Mouse (Mus musculus): ENCODE measurements around the gene Zfp113. TPM values are rescaled to one million over a fixed set of nuclear protein-coding genes. Genes with fewer than 3 reads are reported as not detected.

Zfp113 gene
- polyA plus RNA-seq (2012; ENCODE audit: insufficient read depth, insufficient read length, missing spikeins) = 5.8 and 6.8 TPM in 2 replicates

GRCm38 (mm10) chr5:138155443-138155976 is at the start of gene Zfp113:
Gene Zfp113 (minus strand): TSS chr5:138155744.
- TF ChIP-seq POLR2A (IDR thresholded peaks at IDR 0.05; ENCODE audit: borderline replicate concordance, low read depth, low read length) (no peak), CTCF (IDR thresholded peaks at IDR 0.05; ENCODE audit: low read depth, low read length) (peak; percentile 20; the same call in 1 of the 2 replicates)
- Histone ChIP-seq H3K4me1 (ENCODE audit: control insufficient read depth, insufficient read depth, low read length) (peaks cover 5% of the 10 kb centered on the region), H3K27ac (ENCODE audit: insufficient read depth, low read depth, low read length) (peak within 1 kb of the TSS; percentile 50), H3K4me3 (ENCODE audit: insufficient read depth, low read length) (peak within 1 kb of the TSS; percentile 88)

GRCm38 (mm10) chr5:138202086-138202485 is 46.5 kb upstream of the Zfp113 start:
- no peak overlapping the region for H3K4me3 ChIP-seq (ENCODE audit: insufficient read depth, low read length)
- no peak overlapping the region for H3K27ac ChIP-seq (ENCODE audit: insufficient read depth, low read depth, low read length)
- H3K4me1 ChIP-seq (ENCODE audit: control insufficient read depth, insufficient read depth, low read length) = peaks cover 2% of the 10 kb centered on the region
- no peak for TF ChIP-seq POLR2A (IDR thresholded peaks at IDR 0.05; ENCODE audit: borderline replicate concordance, low read depth, low read length)

- no peak overlapping the region for H3K4me3 ChIP-seq (ENCODE audit: insufficient read depth, low read length)
- peaks cover 16% of the 10 kb centered on the region for H3K4me1 ChIP-seq (ENCODE audit: control insufficient read depth, insufficient read depth, low read length)
- no peak overlapping the region for H3K27ac ChIP-seq (ENCODE audit: insufficient read depth, low read depth, low read length)
- TF ChIP-seq CTCF (IDR thresholded peaks at IDR 0.05; ENCODE audit: low read depth, low read length) (no peak), POLR2A (IDR thresholded peaks at IDR 0.05; ENCODE audit: borderline replicate concordance, low read depth, low read length) (no peak)
Observed at GRCm38 (mm10) chr5:138199576-138199975, 44.0 kb upstream of the Zfp113 start.

- H3K27ac ChIP-seq (ENCODE audit: insufficient read depth, low read depth, low read length) = peak overlapping the region; percentile 96
- TF ChIP-seq POLR2A (IDR thresholded peaks at IDR 0.05; ENCODE audit: borderline replicate concordance, low read depth, low read length) (no peak), CTCF (IDR thresholded peaks at IDR 0.05; ENCODE audit: low read depth, low read length) (no peak)
- peak overlapping the region; percentile 88 for H3K4me3 ChIP-seq (ENCODE audit: insufficient read depth, low read length)
Observed at GRCm38 (mm10) chr5:138195463-138195862, 39.9 kb upstream of the Zfp113 start.

GRCm38 (mm10) chr5:138194755-138195345 is 39.3 kb upstream of the Zfp113 start:
- peak overlapping the region; percentile 88 for H3K4me3 ChIP-seq (ENCODE audit: insufficient read depth, low read length)
- peak overlapping the region; percentile 96 for H3K27ac ChIP-seq (ENCODE audit: insufficient read depth, low read depth, low read length)
- TF ChIP-seq POLR2A (IDR thresholded peaks at IDR 0.05; ENCODE audit: borderline replicate concordance, low read depth, low read length) (no peak), CTCF (IDR thresholded peaks at IDR 0.05; ENCODE audit: low read depth, low read length) (no peak)
- H3K4me1 ChIP-seq (ENCODE audit: control insufficient read depth, insufficient read depth, low read length) = peaks cover 22% of the 10 kb centered on the region

More at GRCm38 (mm10) chr5:138195463-138195862, 39.9 kb upstream of the Zfp113 start:
- peaks cover 22% of the 10 kb centered on the region for H3K4me1 ChIP-seq (ENCODE audit: control insufficient read depth, insufficient read depth, low read length)

DNA sequence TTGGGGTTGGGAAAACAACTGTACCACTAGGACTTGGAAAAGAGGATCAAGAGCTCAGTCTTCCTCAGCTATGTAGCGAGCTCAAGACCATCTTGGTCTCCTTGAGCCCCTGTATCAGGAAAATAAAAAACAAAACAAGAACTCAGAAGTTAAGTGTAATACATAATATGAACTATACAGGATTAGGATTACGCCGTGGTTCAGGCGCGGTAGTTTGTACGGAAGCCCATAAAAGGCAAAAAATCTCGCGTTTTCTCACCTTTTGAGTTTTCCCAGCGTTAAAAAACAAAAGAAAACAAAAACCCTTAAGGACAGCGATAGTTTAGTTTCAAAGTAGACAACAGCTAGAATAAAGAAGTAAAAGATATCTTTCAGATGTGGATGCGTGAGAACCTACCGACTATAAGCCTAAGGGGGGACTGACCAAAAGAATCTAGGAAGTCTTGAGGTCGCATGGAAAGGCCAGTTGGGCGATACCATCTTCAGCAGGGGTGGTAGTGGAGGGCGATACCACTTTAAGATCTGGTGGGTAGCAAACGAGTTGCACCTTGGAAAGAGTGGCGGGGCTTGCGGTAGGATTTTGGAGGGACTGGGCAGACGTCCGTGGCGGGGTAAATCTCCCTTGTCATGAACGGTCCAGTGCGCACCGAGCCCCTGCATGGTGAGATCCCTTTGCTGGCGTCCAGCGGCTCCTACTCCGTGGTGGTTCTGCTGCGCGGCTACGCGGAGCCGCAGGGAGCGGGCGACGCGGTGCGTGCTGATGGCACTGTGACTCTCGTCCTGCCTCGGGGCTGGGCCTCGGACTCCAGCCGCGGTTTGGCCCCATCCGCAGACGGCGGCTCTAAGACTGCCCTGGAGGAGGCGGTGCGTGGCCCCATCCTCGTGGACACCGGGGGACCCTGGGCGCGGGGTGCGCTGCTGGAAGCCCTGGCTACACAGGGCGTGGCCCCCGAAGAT is 38.5 kb upstream of the Zfp113 start, which contains the start of gene Mblac1:
Gene Mblac1 (plus strand): TSS at position 544 of the 957 bp plus-strand sequence.
- TF ChIP-seq POLR2A (IDR thresholded peaks at IDR 0.05; ENCODE audit: borderline replicate concordance, low read depth, low read length) (no peak), CTCF (IDR thresholded peaks at IDR 0.05; ENCODE audit: low read depth, low read length) (no peak)
- H3K27ac ChIP-seq (ENCODE audit: insufficient read depth, low read depth, low read length) = peak within 1 kb of the TSS; percentile 96
- H3K4me1 ChIP-seq (ENCODE audit: control insufficient read depth, insufficient read depth, low read length) = peaks cover 22% of the 10 kb centered on the region
- peak within 1 kb of the TSS; percentile 88 for H3K4me3 ChIP-seq (ENCODE audit: insufficient read depth, low read length)

DNA sequence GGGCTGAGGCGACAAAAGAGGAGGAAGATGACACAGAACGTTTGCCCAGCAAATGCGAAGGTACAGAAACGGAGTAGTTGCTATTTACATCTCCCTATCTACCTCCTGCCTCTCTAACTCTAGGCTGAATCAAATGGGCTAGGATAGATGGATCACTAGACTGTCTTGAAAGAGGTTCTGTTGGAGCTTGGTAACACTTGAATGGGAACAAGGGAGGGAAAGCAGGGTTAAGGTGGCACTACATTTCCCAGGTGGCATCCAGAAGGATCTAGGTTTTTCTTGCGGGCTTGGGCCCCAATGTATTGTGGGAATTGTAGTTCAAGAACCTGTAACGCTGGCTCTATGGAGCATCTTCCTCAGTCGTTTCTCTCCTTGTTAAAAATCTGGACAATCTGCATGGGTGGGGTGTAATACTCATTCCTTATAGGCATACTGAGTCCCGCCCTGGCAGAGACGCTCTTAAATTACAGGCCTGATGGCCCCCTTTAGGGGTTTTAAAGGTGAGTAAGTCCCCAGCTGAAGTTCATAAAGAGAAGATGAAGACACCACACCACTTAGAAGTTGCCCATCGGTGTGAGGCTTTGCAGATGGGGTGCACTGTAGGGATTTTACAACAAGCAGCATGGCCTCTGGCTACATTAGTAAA is 32.2 kb upstream of the Zfp113 start:
- H3K27ac ChIP-seq (ENCODE audit: insufficient read depth, low read depth, low read length) = peak overlapping the region; percentile 50; the same call in 1 of the 2 replicates
- H3K4me3 ChIP-seq (ENCODE audit: insufficient read depth, low read length) = peak overlapping the region; percentile 78
- H3K4me1 ChIP-seq (ENCODE audit: control insufficient read depth, insufficient read depth, low read length) = peaks cover 6% of the 10 kb centered on the region; the same call in 1 of the 2 replicates
- TF ChIP-seq POLR2A (IDR thresholded peaks at IDR 0.05; ENCODE audit: borderline replicate concordance, low read depth, low read length) (no peak), CTCF (IDR thresholded peaks at IDR 0.05; ENCODE audit: low read depth, low read length) (no peak)

GRCm38 (mm10) chr5:138186950-138187638 is 31.6 kb upstream of the Zfp113 start, which contains the start of the genes Taf6 and Cnpy4:
Gene Taf6 (minus strand): TSS chr5:138187451.
Gene Cnpy4 (plus strand): TSS chr5:138187485.
- peak within 1 kb of the TSS; percentile 78 for H3K4me3 ChIP-seq (ENCODE audit: insufficient read depth, low read length)
- TF ChIP-seq CTCF (IDR thresholded peaks at IDR 0.05; ENCODE audit: low read depth, low read length) = no peak
- TF ChIP-seq POLR2A (IDR thresholded peaks at IDR 0.05; ENCODE audit: borderline replicate concordance, low read depth, low read length) = peak; percentile 99
- H3K27ac ChIP-seq (ENCODE audit: insufficient read depth, low read depth, low read length) = peak within 1 kb of the TSS; percentile 50

More at GRCm38 (mm10) chr5:138186950-138187638, 31.6 kb upstream of the Zfp113 start, which contains the start of the genes Taf6 and Cnpy4:
- peaks cover 6% of the 10 kb centered on the region; the same call in 1 of the 2 replicates for H3K4me1 ChIP-seq (ENCODE audit: control insufficient read depth, insufficient read depth, low read length)
